Mouse (Mus musculus) liver, embryonic 14.5 days (tissue): ENCODE data around the gene Ttc34. TPM values are rescaled to one million over a fixed set of nuclear protein-coding genes. Genes with fewer than 3 reads are reported as not detected.

Source experiments
- ATAC-seq: fragments of 200-750 bp; cut with Nextera tagmentation; 2 replicates; pipeline ENCODE4 v1.8.0; 2017; ENCODE audit warnings: moderate number of reproducible peaks, mild to moderate bottlenecking, moderate library complexity; ENCODE audit not compliant: insufficient read depth
- DNase-seq, 3 experiments: peaks; one replicate each; pipeline ENCODE4 v3.0.0-alpha.2; 2012 to 2013; ENCODE audit warnings: low read depth in 3 of 3, low spot score in 3 of 3
- H3K27ac ChIP-seq: fragments of 300-500 bp; sonication (generic); 2 replicates; pipeline ENCODE4 v1.5.1; 2014; ENCODE audit warnings: moderate library complexity, mild to moderate bottlenecking, control low read depth, inconsistent platforms
- H3K27me3 ChIP-seq: fragments of 300-500 bp; sonication (generic); 2 replicates; pipeline ENCODE4 v1.6.1; 2014; ENCODE audit warnings: mild to moderate bottlenecking, low read length, moderate library complexity; ENCODE audit not compliant: control insufficient read depth, insufficient read depth
- H3K36me3 ChIP-seq: fragments of 300-500 bp; sonication (generic); replicated peaks from 2 replicates; pipeline ENCODE4 v1.6.1; 2014; ENCODE audit warnings: low read depth; ENCODE audit not compliant: control insufficient read depth, insufficient read depth
- H3K4me1 ChIP-seq, 2 experiments: fragments of 200-500 bp in 1 of 2; fragments of 300-500 bp in 1 of 2; sonication (generic) in 1 of 2; replicated peaks; 2 replicates each; pipeline ENCODE4 v1.6.1; 2012 to 2014; ENCODE audit warnings: antibody characterized with exemption in 1 of 2, inconsistent platforms in 1 of 2, low read length in 1 of 2; ENCODE audit not compliant: control insufficient read depth in 2 of 2, insufficient read depth in 2 of 2
- H3K4me2 ChIP-seq: fragments of 300-500 bp; sonication (generic); 2 replicates; pipeline ENCODE4 v1.6.1; 2014; ENCODE audit warnings: low read depth, mild to moderate bottlenecking, control low read depth, moderate library complexity
- H3K4me3 ChIP-seq, 2 experiments: fragments of 200-500 bp in 1 of 2; fragments of 300-500 bp in 1 of 2; sonication (generic) in 1 of 2; 2 replicates each; pipeline ENCODE4 v1.5.1; 2012 to 2014; ENCODE audit warnings: low read depth in 2 of 2, low read length in 2 of 2, mild to moderate bottlenecking in 2 of 2, control low read depth in 1 of 2, inconsistent platforms in 1 of 2, moderate library complexity in 1 of 2; ENCODE audit not compliant: insufficient read depth in 1 of 2
- H3K9ac ChIP-seq: fragments of 300-500 bp; sonication (generic); replicated peaks from 2 replicates; pipeline ENCODE4 v1.6.1; 2014; ENCODE audit warnings: mild to moderate bottlenecking, control low read depth, moderate library complexity
- H3K9me3 ChIP-seq: fragments of 300-500 bp; sonication (generic); 2 replicates; pipeline ENCODE4 v1.6.1; 2016; ENCODE audit warnings: low read length, mixed read lengths; ENCODE audit not compliant: control insufficient read depth
- CTCF ChIP-seq: IDR thresholded peaks from 2 replicates; pipeline ENCODE4 v1.5.1; 2016; ENCODE audit warnings: antibody characterized with exemption, low read depth, control low read depth
- EP300 ChIP-seq: IDR thresholded peaks from 2 replicates; pipeline ENCODE4 v1.6.1; 2016; ENCODE audit warnings: antibody characterized with exemption, low read depth
- WGBS: fragments of 180-500 bp; shearing (Covaris S2); extraction: QIAGEN DNeasy Blood & Tissue Kit; methylation state at CpG from one replicate; pipeline ENCODE4 v1.1.7; 2014; ENCODE audit not compliant: insufficient replicate concordance; 5-methylcytosine and 5-hydroxymethylcytosine counted together
- polyA plus RNA-seq, 2 experiments: library from polyadenylated mRNA; depleted of rRNA in 1 of 2; stranded (reverse) in 1 of 2; unstranded in 1 of 2; fragments of >200 nt; fragmentation: Nextera tagmentation in 1 of 2; extraction: Ambion mirVana in 1 of 2; gene quantifications; 2 replicates each; pipeline versions ENCODE4 v1.2.1 to v1.2.3; 2012 to 2014

Ttc34 gene
- polyA plus RNA-seq, 2 experiments = not detected

DNA sequence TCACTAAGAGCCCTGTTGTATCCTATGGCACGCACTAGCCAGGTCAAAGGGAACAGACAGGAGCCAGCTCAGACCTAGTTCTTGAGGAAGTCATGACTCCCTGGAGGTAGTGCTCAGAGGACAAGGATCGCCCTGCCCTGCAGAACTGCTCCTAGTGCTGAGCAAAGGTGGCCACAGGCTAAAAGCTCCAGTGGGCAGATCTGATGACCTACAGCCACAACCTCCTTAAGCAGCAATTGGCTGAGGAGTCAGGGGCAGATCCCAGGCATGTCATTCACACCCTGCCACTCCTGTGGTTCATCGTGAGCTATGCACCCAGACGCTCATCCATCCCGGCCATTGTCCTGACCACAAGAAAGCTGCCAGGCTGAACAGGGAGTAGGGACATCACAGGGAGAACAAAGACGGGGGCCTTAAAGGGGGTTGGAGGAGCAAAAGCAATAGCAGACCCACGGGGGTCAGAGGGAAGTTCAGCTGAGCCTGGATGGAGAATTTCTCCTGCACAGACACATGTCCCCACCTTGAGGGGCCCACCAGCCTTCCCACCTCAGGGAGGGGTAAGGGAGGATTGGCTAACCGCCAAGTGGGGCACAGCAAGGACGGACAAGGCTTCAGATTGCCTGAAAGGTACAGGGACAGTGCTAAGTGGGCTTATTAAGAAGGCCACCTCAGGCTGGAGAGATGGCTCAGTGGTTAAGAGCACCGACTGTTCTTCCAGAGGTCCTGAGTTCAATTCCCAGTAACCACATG, 9.2 kb upstream of the Ttc34 start:
- Histone ChIP-seq H3K4me1 (no peaks in the 10 kb centered on the region), H3K36me3 (no peaks in the 10 kb centered on the region), H3K27me3 (no peaks in the 10 kb centered on the region), H3K9me3 (no peaks in the 10 kb centered on the region), H3K27ac (no peak overlapping the region), H3K4me3 (no peak overlapping the region), H3K9ac (no peak overlapping the region), H3K4me2 (no peak overlapping the region)
- WGBS = 48% methylated on average over 10 of the region's 10 CpGs
- DNase-seq (no peak), ATAC-seq (no peak)
- no peak for TF ChIP-seq EP300
- no peak for TF ChIP-seq CTCF

DNA sequence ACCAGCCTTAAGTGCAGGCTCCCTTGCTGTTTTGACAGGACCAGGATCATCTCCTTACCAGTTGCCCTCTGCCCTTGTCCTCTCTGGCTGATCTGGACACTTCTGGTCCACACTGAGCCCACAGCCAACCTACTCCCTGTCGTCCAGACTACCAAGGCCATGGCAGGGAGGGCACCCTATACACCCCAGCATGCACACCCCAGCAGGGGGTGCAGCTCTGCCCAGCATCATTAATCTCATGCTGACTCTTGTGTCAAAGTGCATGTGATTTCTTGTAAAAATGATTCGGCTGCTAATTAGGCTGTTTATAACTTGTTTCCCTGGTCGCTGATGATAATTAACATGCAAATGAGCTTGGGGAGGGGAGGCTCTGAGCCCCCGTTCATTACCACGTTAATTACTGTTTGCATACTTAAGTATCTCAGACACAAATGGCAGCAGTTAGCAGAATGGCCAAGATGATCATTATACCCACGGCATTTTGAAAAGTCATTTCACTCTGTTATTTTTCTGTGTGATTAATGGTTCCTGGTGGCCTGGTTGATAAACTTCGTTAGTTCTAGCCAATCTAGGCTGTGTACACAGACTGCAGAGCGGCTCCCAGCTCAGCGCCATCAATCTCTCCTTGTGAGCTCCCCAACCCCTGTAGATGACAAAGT, 5.2 kb upstream of the Ttc34 start:
- WGBS = 42% methylated on average over 9 of the region's 9 CpGs

DNA sequence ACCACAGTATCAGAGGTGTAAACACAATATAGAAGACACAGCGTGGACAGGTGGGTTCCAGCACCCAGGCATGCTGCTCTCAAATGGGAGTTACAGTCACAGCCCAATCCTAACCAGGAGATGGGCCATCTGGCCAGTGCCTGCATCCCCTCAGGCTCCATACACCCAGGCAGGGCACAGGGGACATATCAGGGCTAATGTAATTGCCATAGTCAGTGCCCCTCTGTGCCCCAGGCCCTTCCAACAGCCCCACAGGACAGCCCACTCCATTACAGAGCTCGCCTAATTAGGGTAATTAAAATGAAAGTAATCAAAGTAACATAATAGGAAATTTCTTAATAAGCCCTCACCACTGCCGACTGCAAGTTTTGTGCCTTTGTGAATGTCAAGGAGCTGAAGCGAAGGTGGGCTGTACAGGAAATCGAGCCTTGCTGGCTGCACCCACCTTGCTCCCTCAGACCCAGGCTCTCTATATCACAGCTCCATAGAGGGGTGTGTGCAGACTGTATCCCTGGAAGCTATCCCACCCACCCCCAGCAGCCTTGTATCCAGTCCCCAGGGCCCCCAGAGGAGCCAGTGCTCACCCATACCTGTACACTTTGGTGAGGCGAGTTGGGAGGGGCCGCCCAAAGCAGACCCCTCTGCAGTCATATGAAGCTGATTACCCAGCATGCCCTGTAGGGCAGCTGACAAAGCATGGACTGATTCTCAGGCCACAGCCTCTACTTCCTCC, 910 bp upstream of the Ttc34 start:
- TF ChIP-seq EP300 (no peak), CTCF (no peak)
- 57% methylated on average over 7 of the region's 7 CpGs for WGBS
- no peaks in the 10 kb centered on the region for H3K36me3 ChIP-seq
- H3K27ac ChIP-seq = no peak overlapping the region
- ATAC-seq = no peak
- H3K4me3 ChIP-seq = no peak overlapping the region
- DNase-seq = no peak
- no peaks in the 10 kb centered on the region for H3K9me3 ChIP-seq
- H3K4me2 ChIP-seq = no peak overlapping the region
- H3K27me3 ChIP-seq = no peaks in the 10 kb centered on the region
- H3K4me1 ChIP-seq = no peaks in the 10 kb centered on the region
- H3K9ac ChIP-seq = no peak overlapping the region

More for the DNA sequence above, 5.2 kb upstream of the Ttc34 start:
- H3K36me3 ChIP-seq = no peaks in the 10 kb centered on the region
- no peak overlapping the region for H3K27ac ChIP-seq
- H3K27me3 ChIP-seq = no peaks in the 10 kb centered on the region
- H3K4me1 ChIP-seq = no peaks in the 10 kb centered on the region
- H3K4me2 ChIP-seq = no peak overlapping the region
- no peak for TF ChIP-seq EP300
- no peak for TF ChIP-seq CTCF
- H3K9ac ChIP-seq = no peak overlapping the region
- DNase-seq = no peak
- no peak for ATAC-seq
- H3K4me3 ChIP-seq = no peak overlapping the region
- H3K9me3 ChIP-seq = no peaks in the 10 kb centered on the region

DNA sequence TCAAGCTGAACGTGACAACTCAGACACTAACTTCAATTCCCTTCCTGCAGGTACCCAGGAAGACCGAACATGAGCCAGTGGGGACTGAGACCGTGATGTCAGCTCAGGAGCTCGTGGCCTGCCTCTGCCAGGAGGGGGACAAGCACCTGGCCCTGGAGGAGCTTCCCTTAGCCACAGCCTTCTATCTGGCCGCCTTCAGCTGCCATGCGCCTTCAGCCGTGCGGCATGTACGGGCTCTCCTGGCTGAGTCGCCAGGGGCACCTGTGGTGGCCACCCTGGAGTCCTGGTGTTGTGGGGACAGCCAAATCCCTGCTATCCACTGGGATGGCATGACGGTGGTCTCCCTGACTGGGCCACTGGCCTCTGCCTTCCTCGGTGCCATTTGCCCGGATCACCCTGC, 1.5 kb downstream of the Ttc34 start:
- no peak overlapping the region for H3K4me3 ChIP-seq
- ATAC-seq (no peak), DNase-seq (no peak)
- WGBS = 75% methylated on average over 13 of the region's 13 CpGs
- no peak overlapping the region for H3K9ac ChIP-seq
- no peak overlapping the region for H3K27ac ChIP-seq
- H3K36me3 ChIP-seq = no peaks in the 10 kb centered on the region
- no peak overlapping the region for H3K4me2 ChIP-seq
- H3K4me1 ChIP-seq = no peaks in the 10 kb centered on the region
- H3K27me3 ChIP-seq = no peaks in the 10 kb centered on the region
- TF ChIP-seq EP300 (no peak), CTCF (no peak)
- H3K9me3 ChIP-seq = no peaks in the 10 kb centered on the region

DNA sequence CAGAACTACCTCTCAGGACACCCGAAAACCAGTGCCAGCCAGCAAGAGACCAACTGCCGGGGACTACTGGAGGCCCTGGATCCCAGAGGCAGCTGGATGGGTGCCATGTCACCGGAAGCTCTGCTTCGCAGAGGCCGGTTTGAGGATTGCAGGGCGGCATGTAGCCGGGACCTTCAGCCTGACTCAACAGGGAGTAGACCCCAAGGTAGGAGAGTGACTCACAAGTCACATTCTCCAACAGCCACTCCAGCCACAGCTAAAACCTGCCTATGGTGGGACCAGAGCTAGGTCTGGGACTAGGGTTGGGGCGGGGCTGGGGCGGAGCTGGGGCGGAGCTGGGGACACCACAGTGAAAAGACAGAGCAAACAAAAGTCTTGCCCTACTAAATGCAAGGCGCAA, 2.1 kb downstream of the Ttc34 start:
- H3K4me2 ChIP-seq = no peak overlapping the region
- no peak overlapping the region for H3K4me3 ChIP-seq
- ATAC-seq (no peak), DNase-seq (no peak)
- H3K27me3 ChIP-seq = no peaks in the 10 kb centered on the region
- H3K36me3 ChIP-seq = no peaks in the 10 kb centered on the region
- no peaks in the 10 kb centered on the region for H3K4me1 ChIP-seq
- H3K9me3 ChIP-seq = no peaks in the 10 kb centered on the region
- WGBS = 51% methylated on average over 11 of the region's 11 CpGs
- no peak overlapping the region for H3K9ac ChIP-seq
- H3K27ac ChIP-seq = no peak overlapping the region
- TF ChIP-seq EP300 = no peak
- no peak for TF ChIP-seq CTCF
